Mouse (Mus musculus): ENCODE measurements around the gene Pde4a. TPM values are rescaled to one million over a fixed set of nuclear protein-coding genes. Genes with fewer than 3 reads are reported as not detected.
"Not testable (repeated sequence)": the region's sequence is repeated elsewhere in the genome, so short reads cannot be mapped to it uniquely, and the experiment has no call there.

Gene Pde4a
- total RNA-seq, 2 experiments from 2014 or later = 86.6 to 89.3 TPM

DNA sequence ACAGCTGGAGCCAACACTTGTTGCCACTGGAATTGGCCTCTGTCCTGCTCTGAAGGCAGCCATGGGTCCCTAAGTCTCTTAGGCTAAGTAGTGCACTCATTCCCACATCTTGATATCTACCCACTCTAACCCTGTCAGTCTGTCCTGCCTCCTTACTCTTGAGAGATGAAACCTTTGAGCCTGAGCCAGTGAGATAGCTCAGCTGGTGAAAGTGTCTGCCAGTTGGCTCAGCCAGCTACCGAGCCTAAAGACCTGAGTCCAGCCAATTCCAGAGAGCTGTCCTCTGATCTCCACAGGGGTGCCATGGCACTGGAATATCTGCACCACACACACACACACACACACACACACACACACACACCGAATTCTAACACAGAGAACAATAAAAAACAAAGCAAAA, 85.0 kb downstream of the Pde4a start:
- Histone ChIP-seq H3K27ac (peak overlapping the region; percentile 28; the same call in 1 of the 2 replicates), H3K4me3 (no peak overlapping the region)
- no peak for TF ChIP-seq CTCF (conservative IDR thresholded peaks at IDR 0.05)
- no peak for DNase-seq (ENCODE audit: low spot score in 2 of 2)

DNA sequence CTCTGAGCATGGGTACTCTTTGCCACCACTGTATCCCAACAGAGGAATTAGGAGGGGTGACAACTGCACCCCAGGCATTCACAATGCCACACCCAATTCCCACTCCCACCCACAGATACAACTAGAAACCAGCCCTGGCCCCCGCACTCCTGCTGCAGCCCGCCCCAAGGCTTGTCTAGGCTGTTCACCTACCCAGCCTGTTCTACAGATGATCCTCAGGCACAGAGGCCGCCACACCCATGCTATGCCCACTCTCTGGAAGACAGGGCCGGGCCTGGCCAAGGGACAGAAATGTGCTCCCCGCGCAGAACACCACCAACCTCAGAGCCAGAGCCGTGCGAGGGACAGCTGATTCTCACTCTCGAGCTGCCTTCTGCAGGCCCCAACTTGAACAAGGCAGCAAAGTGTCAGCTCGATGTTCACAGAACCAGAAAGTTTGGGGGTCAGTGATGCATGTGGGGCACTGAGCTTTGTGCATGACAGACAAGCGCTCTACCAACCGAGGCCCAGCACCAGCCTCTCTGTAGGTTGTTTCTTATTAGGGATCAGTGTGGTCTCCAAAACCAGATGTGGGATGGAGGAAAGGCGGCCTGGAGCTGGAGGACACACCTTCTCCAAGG, 85.7 kb downstream of the Pde4a start:
- DNase-seq (ENCODE audit: low spot score in 2 of 2) = no peak
- no peak overlapping the region for H3K4me3 ChIP-seq
- no peak for TF ChIP-seq CTCF (conservative IDR thresholded peaks at IDR 0.05)
- H3K27ac ChIP-seq = no peak overlapping the region

DNA sequence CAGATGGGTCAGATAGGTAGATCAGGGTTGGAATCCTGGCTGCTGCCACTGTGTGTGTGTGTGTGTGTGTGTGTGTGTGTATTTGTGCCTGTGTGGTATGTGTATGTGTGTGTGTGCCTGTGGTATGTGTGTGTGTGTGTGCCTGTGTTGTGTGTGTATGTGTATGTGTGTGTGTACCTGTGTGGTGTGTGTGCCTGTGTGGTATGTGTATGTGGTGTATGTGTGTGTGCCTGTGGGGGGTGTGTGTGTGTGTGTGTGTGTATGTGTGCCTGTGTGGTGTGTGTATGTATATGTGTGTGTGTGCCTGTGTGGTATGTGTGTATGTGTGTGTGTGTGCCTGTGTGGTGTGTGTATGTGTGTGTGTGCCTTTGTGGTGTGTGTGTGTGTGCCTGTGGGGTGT, 89.2 kb downstream of the Pde4a start:
- Histone ChIP-seq H3K4me3 (no peak overlapping the region), H3K27ac (no peak overlapping the region)
- no peak for TF ChIP-seq CTCF (conservative IDR thresholded peaks at IDR 0.05)
- no peak for DNase-seq (ENCODE audit: low spot score in 2 of 2)

DNA sequence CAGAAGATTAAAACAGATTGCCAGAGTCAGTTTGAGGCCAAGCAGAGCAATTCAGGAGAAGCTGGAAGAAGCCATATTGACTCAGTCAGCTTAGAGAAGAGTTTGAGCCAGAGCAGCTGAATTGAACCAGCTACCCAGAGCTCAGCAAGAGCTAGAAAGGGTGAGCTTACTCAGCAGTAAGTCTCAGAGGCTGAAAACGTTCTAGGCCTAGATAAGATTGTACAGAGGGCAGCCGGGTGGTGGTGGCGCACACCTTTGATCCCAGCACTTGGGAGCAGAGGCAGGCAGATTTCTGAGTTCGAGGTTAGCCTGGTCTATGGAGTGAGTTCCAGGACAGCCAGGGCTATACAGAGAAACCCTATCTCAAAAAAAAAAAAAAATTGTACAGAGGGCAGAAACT, 90.8 kb downstream of the Pde4a start:
- not testable (repeated sequence) for H3K27ac ChIP-seq; DNase-seq (ENCODE audit: low spot score in 2 of 2); H3K4me3 ChIP-seq

DNA sequence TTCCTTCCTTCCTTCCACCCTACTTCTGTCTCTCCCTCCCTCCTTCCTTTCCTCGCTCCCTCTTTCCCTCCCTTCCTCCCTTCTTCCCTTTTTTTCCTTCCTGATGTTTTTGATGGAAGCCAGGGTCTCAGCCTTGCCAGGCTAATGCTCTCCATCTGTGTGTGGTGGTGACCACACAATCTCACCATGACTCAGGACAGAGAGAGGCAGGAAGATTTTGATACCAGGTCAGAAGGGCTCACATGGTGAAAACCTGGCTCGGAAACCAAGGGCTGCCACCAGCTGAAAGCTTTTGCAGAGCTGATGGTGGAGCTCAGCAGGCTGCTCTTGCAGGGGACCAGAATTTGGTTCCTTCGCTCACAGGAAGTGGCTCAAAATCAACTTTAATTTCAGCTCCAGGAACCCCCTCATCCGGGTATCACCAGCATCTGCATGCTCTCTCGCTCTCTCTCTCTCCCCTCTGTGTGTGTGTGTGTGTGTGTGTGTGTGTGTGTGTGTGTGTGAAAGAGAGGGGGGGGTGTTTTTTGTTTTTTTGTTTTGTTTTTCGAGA, 95.1 kb downstream of the Pde4a start:
- Histone ChIP-seq H3K4me3 (no peak overlapping the region), H3K27ac (no peak overlapping the region)
- DNase-seq (ENCODE audit: low spot score in 2 of 2) = no peak
- TF ChIP-seq CTCF (conservative IDR thresholded peaks at IDR 0.05) = no peak

DNA sequence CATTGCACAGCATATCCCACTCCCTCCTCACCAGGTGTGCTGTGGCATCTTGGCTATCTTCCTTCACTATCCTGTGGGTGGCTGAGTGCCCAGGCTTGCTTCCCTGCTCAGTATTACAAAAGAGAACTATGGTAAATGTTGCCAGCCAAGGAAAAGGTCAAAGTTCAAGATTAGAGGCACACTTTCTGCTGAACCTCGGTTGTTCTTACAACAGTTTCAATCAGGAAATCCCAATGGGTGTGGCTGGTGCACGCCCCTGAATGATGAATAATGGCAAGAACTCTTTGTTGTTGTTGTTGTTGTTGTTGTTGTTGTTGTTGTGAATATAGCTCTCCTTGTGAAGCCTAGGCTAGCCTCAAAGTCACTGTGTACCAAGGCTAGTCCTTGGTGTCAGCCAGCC, 96.3 kb downstream of the Pde4a start:
- H3K4me3 ChIP-seq = no peak overlapping the region

More for the DNA sequence above, 96.3 kb downstream of the Pde4a start:
- no peak overlapping the region for H3K27ac ChIP-seq
- DNase-seq (ENCODE audit: low spot score in 2 of 2) = no peak
- TF ChIP-seq CTCF (conservative IDR thresholded peaks at IDR 0.05) = no peak

Other genes starting within 250 kb of the Pde4a start
- 10 to 100 TPM; 34.5 to 36.2 TPM for gene Dnmt1, start 205.8 kb upstream of the Pde4a start, total RNA-seq (2021)
- 1 to 10 TPM; 1.1 to 1.6 TPM for gene S1pr2, start 188.9 kb upstream of the Pde4a start, total RNA-seq (2021)
- 10 to 100 TPM; 63.8 to 64.6 TPM for gene Mrpl4, start 163.0 kb upstream of the Pde4a start, total RNA-seq (2021)
- 1 to 10 TPM; 2.6 to 2.8 TPM for gene Icam1, start 149.7 kb upstream of the Pde4a start, total RNA-seq (2021)
- gene Icam4, start 136.3 kb upstream of the Pde4a start, total RNA-seq (2021) = under 1 TPM; 0.83 to 0.84 TPM
- gene Icam5, start 133.6 kb upstream of the Pde4a start, total RNA-seq (2021) = 100 to 1,000 TPM; 363 to 382 TPM
- under 1 TPM in 1 of 2 experiments, not detected in 1; 0.71 TPM for gene Zglp1, start 98.6 kb upstream of the Pde4a start, total RNA-seq (2021)
- gene Gm49373, start 92.6 kb upstream of the Pde4a start, total RNA-seq (2021) = 1 to 10 TPM in 1 of 2 experiments, under 1 TPM in 1; 0.74 to 2.7 TPM
- gene Fdx1l, start 92.1 kb upstream of the Pde4a start, total RNA-seq (2021) = 10 to 100 TPM; 61.1 to 62.0 TPM
- gene Gm38431, start 73.7 kb upstream of the Pde4a start, total RNA-seq (2021) = 1 to 10 TPM; 2.9 to 3.8 TPM
- gene Raver1, start 73.7 kb upstream of the Pde4a start, total RNA-seq (2021) = 10 to 100 TPM; 34.5 to 36.5 TPM
- 10 to 100 TPM; 16.8 to 21.5 TPM for gene Tyk2, start 34.5 kb upstream of the Pde4a start, total RNA-seq (2021)
- 100 to 1,000 TPM; 144 to 150 TPM for gene Cdc37, start 15.7 kb upstream of the Pde4a start, total RNA-seq (2021)
- 10 to 100 TPM; 56.7 to 60.6 TPM for gene Keap1, start 73.6 kb downstream of the Pde4a start, total RNA-seq (2021)
- gene S1pr5, start 82.7 kb downstream of the Pde4a start, total RNA-seq (2021) = 10 to 100 TPM; 10.6 to 10.9 TPM
- gene Atg4d, start 99.6 kb downstream of the Pde4a start, total RNA-seq (2021) = 10 to 100 TPM; 39.8 to 40.2 TPM
- gene Kri1, start 122.3 kb downstream of the Pde4a start, total RNA-seq (2021) = 10 to 100 TPM; 45.1 to 46.6 TPM
- gene Cdkn2d, start 125.7 kb downstream of the Pde4a start, total RNA-seq (2021) = 10 to 100 TPM; 53.7 to 54.4 TPM
- under 1 TPM; 0.41 to 0.76 TPM for gene Ap1m2, start 146.6 kb downstream of the Pde4a start, total RNA-seq (2021)
- gene Slc44a2, start 155.0 kb downstream of the Pde4a start, total RNA-seq (2021) = 10 to 100 TPM; 50.7 to 52.6 TPM
- 100 to 1,000 TPM; 106 to 108 TPM for gene Ilf3, start 202.2 kb downstream of the Pde4a start, total RNA-seq (2021)
- 10 to 100 TPM; 31.2 to 46.2 TPM for gene Qtrt1, start 246.1 kb downstream of the Pde4a start, total RNA-seq (2021)